9 mouse cellular contexts compared by ENCODE assay signal in the genomic region with DNA sequence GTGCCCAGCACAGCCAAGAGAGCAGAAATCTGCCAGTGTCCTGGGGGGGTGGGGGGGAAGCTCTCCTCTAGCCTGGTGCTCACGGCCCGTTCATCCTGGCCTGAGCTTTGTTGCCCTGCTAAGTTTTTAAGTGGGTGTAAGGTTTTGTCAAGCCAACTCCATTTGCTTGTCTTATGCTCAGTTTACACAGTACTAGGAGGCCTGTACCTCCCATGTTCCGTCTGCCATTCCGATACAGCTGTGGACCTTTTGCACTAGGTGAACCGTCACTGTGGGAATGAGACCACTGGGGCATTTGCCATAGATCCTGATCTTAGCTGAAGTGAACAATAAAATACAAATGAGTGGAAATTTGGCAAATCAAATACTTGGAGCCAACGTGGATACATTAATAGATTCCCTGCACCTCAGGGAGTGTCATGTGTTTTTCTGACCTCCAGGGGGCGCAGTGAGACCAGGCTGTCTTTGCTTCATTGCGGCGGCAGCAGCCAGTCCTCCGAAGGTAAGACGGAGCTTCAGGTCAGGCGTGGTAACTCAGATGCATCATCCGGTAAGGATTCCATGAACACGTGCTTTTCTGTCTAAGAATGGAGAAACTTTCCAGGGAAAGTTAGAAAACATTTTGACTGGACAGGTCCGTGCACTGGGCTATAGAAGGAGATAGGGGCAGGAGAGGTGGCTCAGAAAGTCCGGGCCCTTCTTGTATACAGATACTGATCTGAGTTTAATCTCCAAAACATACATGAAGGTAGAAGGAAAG. TPM values are rescaled to one million over a fixed set of nuclear protein-coding genes. Genes with fewer than 3 reads are reported as not detected.
DNase-seq lines count a peak whose midpoint lies in the region; ATAC-seq and TF ChIP-seq lines count a peak whose summit lies in the region.
"Had no signal": no experiment of that assay in that cellular context is flagged by ENCODE, and none has a peak within 500 bp of the region (broad histone marks: within the 10 kb centered on the region; RNA-seq: fewer than 3 reads in every experiment).

No protein-coding gene starts in this region.

- H3K4me1 ChIP-seq in kidney, postnatal 0 days (replicated peaks; ENCODE audit: insufficient read depth, low read length), result no peaks in the 10 kb centered on the region
- 0 out of 2 replicates have a peak, but pooled peaks cover 2% of the 10 kb centered on the region for H3K4me1 ChIP-seq in liver, embryonic 13.5 days (replicated peaks)
- no peaks in the 10 kb centered on the region for H3K4me1 ChIP-seq in neural tube, embryonic 13.5 days (replicated peaks)
- H3K4me1 ChIP-seq: embryonic facial prominence, embryonic 12.5 days had no signal

- TF ChIP-seq CTCF in kidney, postnatal 0 days (IDR thresholded peaks at IDR 0.05; ENCODE audit: low read depth), result peak; percentile 97

- whole genome bisulfite sequencing in kidney, postnatal 0 days, result 37% methylated on average over 16 of the region's 16 CpGs
- WGBS in liver, embryonic 13.5 days (ENCODE audit: insufficient replicate concordance), result 42% methylated on average over 16 of the region's 16 CpGs
- 41% methylated on average over 16 of the region's 16 CpGs for WGBS in neural tube, embryonic 13.5 days

- no peaks in the 10 kb centered on the region for H3K9me3 ChIP-seq in kidney, postnatal 0 days (replicated peaks; ENCODE audit: low read length)
- no peaks in the 10 kb centered on the region for H3K9me3 ChIP-seq in liver, embryonic 13.5 days (replicated peaks)
- no peaks in the 10 kb centered on the region for H3K9me3 ChIP-seq in neural tube, embryonic 13.5 days
- H3K9me3 ChIP-seq: embryonic facial prominence, embryonic 12.5 days had no signal

- peak; percentile 57 for DNase-seq in A20 (ENCODE audit: low read depth, low spot score)
- peak; percentile 65 for DNase-seq in adrenal gland, adult 2 months
- DNase-seq in embryo, embryonic 10 days (ENCODE audit: low spot score), result peak; percentile 80
- peak; percentile 48 to 56 for DNase-seq in gastrocnemius, postnatal 4 days (ENCODE audit: low spot score in 2 of 2)
- peak; percentile 75 for DNase-seq in kidney, postnatal 0 days (ENCODE audit: low spot score)
- peak; percentile 34 for DNase-seq in liver, embryonic 13.5 days
- peak; percentile 14 to 62 for DNase-seq in thymus, postnatal 10 days (ENCODE audit: low spot score in 2 of 2)

- H3K4me2 ChIP-seq in kidney, postnatal 0 days (ENCODE audit: low read length), result no peak overlapping the region
- no peak overlapping the region for H3K4me2 ChIP-seq in liver, embryonic 13.5 days
- no peak overlapping the region for H3K4me2 ChIP-seq in neural tube, embryonic 13.5 days
- H3K4me2 ChIP-seq: embryonic facial prominence, embryonic 12.5 days had no signal

- no peaks in the 10 kb centered on the region for H3K27me3 ChIP-seq in kidney, postnatal 0 days (ENCODE audit: insufficient read depth, low read length)
- H3K27me3 ChIP-seq in liver, embryonic 13.5 days, result no peaks in the 10 kb centered on the region
- no peaks in the 10 kb centered on the region for H3K27me3 ChIP-seq in neural tube, embryonic 13.5 days
- H3K27me3 ChIP-seq: embryonic facial prominence, embryonic 12.5 days had no signal

- ATAC-seq in kidney, postnatal 0 days (replicated peaks; ENCODE audit: low FRiP score, low read depth), result peak; percentile 62
- ATAC-seq in liver, embryonic 13.5 days (ENCODE audit: low read depth), result no peak
- peak; percentile 47; the same call in 1 of the 2 replicates for ATAC-seq in neural tube, embryonic 13.5 days (ENCODE audit: low read depth)

- H3K9ac ChIP-seq in kidney, postnatal 0 days (ENCODE audit: low read depth, low read length), result no peak overlapping the region
- H3K9ac ChIP-seq in liver, embryonic 13.5 days, result no peak overlapping the region
- no peak overlapping the region for H3K9ac ChIP-seq in neural tube, embryonic 13.5 days
- H3K9ac ChIP-seq: embryonic facial prominence, embryonic 12.5 days had no signal

- H3K4me3 ChIP-seq in kidney, postnatal 0 days (replicated peaks; ENCODE audit: low read depth, low read length), result no peak overlapping the region
- H3K4me3 ChIP-seq in liver, embryonic 13.5 days (replicated peaks), result no peak overlapping the region
- no peak overlapping the region for H3K4me3 ChIP-seq in neural tube, embryonic 13.5 days
- H3K4me3 ChIP-seq: embryonic facial prominence, embryonic 12.5 days had no signal

- no peaks in the 10 kb centered on the region for H3K36me3 ChIP-seq in kidney, postnatal 0 days (ENCODE audit: insufficient read depth, low read length)
- no peaks in the 10 kb centered on the region for H3K36me3 ChIP-seq in liver, embryonic 13.5 days
- no peaks in the 10 kb centered on the region for H3K36me3 ChIP-seq in neural tube, embryonic 13.5 days
- H3K36me3 ChIP-seq: embryonic facial prominence, embryonic 12.5 days had no signal

- no peak overlapping the region for H3K27ac ChIP-seq in kidney, postnatal 0 days
- H3K27ac ChIP-seq in liver, embryonic 13.5 days, result no peak overlapping the region
- H3K27ac ChIP-seq in neural tube, embryonic 13.5 days (replicated peaks), result no peak overlapping the region
- H3K27ac ChIP-seq: embryonic facial prominence, embryonic 12.5 days had no signal

RNA-seq across cellular contexts. Expression of a gene that starts 25.0 kb away (rescaled TPM):
- not detected for total RNA-seq in adrenal gland, adult 2 months (2021)
- not detected in 2 replicates for polyA plus RNA-seq in adrenal gland, adult 2 months (2012; rRNA removed)
- total RNA-seq in gastrocnemius, postnatal 4 days (2021), result not detected
- not detected in 2 replicates for polyA plus RNA-seq in kidney, postnatal 0 days (2015; fragmentation: Nextera tagmentation; extraction: Ambion mirVana)
- not detected in 2 replicates for polyA plus RNA-seq in liver, embryonic 13.5 days (2015; fragmentation: Nextera tagmentation; extraction: Ambion mirVana)
- not detected in 2 replicates for polyA plus RNA-seq in neural tube, embryonic 13.5 days (2015; fragmentation: Nextera tagmentation; extraction: Ambion mirVana)
- polyA plus RNA-seq: embryonic facial prominence, embryonic 12.5 days had no signal

RNA-seq across cellular contexts. Expression of a gene that starts 29.1 kb away (rescaled TPM):
- total RNA-seq in adrenal gland, adult 2 months (2021), result 1 to 10 TPM; 1.6 TPM
- polyA plus RNA-seq in adrenal gland, adult 2 months (2012; rRNA removed), result 6.1 and 8.9 TPM in 2 replicates
- total RNA-seq in gastrocnemius, postnatal 4 days (2021), result 1 to 10 TPM; 1.3 to 2.9 TPM
- 1.2 and 1.8 TPM in 2 replicates for polyA plus RNA-seq in kidney, postnatal 0 days (2015; fragmentation: Nextera tagmentation; extraction: Ambion mirVana)
- 0.30 and 0.31 TPM in 2 replicates for polyA plus RNA-seq in liver, embryonic 13.5 days (2015; fragmentation: Nextera tagmentation; extraction: Ambion mirVana)
- 1.8 and 2.5 TPM in 2 replicates for polyA plus RNA-seq in neural tube, embryonic 13.5 days (2015; fragmentation: Nextera tagmentation; extraction: Ambion mirVana)
